ENCODE assay signal across 32 mouse cellular contexts in the genomic region with DNA sequence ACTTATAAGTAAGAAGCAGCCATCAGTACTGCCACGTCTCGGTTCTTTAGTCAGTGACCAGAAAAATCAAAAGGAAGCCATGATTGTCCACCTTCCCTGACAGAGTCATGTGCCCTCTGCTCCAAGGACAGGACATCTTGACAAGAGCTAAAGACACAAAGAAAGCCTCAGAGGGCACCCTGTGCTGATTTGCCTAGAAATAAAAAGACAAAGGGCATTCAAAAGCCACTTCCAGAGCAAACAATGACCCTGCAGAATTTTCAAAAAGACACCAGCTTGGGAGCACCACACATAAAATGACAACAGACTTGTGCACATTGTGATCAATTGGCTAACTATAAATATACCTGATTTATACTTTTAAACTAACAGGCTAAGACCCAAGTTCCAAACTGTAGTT. TPM values are rescaled to one million over a fixed set of nuclear protein-coding genes. Genes with fewer than 3 reads are reported as not detected.
"Had no signal": no experiment of that assay in that cellular context is flagged by ENCODE, and none has a peak within 500 bp of the region (broad histone marks: within the 10 kb centered on the region; RNA-seq: fewer than 3 reads in every experiment).

No protein-coding gene starts in this region.

- H3K4me2 ChIP-seq: kidney, embryonic 15.5 days; limb, embryonic 13.5 days; liver, embryonic 13.5 days; midbrain, embryonic 11.5 days; neural tube, embryonic 12.5 days; neural tube, embryonic 15.5 days had no signal

- H3K27ac ChIP-seq: kidney, embryonic 15.5 days; layer of hippocampus, adult 2 months; limb, embryonic 10.5 days; limb, embryonic 13.5 days; liver, embryonic 13.5 days; neural tube, embryonic 12.5 days; neural tube, embryonic 15.5 days; stomach, postnatal 0 days had no signal

- H3K9me3 ChIP-seq: kidney, embryonic 15.5 days; limb, embryonic 10.5 days; limb, embryonic 13.5 days; liver, embryonic 13.5 days; neural tube, embryonic 12.5 days; neural tube, embryonic 15.5 days had no signal

- H3K9ac ChIP-seq: kidney, embryonic 15.5 days; limb, embryonic 13.5 days; liver, embryonic 13.5 days; neural tube, embryonic 12.5 days; neural tube, embryonic 15.5 days had no signal

- DNase-seq: kidney, adult 8-10 months; kidney, postnatal 14 days; layer of hippocampus, adult 9-11 months; liver, embryonic 13.5 days; lung, adult 2 months; lung, postnatal 14 days; lung, postnatal 4 days; midbrain, embryonic 14.5 days; right cerebral cortex, adult 18-20 months; right cerebral cortex, postnatal 14 days; right cerebral cortex, postnatal 4 days; thymus, adult 18-20 months; thymus, postnatal 36 days had no signal

- H3K27me3 ChIP-seq: kidney, embryonic 15.5 days; limb, embryonic 13.5 days; liver, embryonic 13.5 days; neural tube, embryonic 12.5 days; neural tube, embryonic 15.5 days had no signal

- H3K4me1 ChIP-seq: kidney, embryonic 15.5 days; limb, embryonic 13.5 days; liver, embryonic 13.5 days; neural tube, embryonic 12.5 days; neural tube, embryonic 15.5 days had no signal

- H3K4me3 ChIP-seq: kidney, embryonic 15.5 days; layer of hippocampus, adult 2 months; limb, embryonic 10.5 days; limb, embryonic 13.5 days; liver, embryonic 13.5 days; neural tube, embryonic 12.5 days; neural tube, embryonic 15.5 days had no signal

RNA-seq across cellular contexts. Expression of a gene that starts 25.5 kb away (rescaled TPM):
- total RNA-seq: layer of hippocampus, adult 2 months; layer of hippocampus, postnatal 25 days; left cerebral cortex, postnatal 25 days; megakaryocyte progenitor cell, adult 5-6 weeks; megakaryocyte-erythroid progenitor cell, adult 5-6 weeks had no signal
- polyA plus RNA-seq: kidney, embryonic 15.5 days; limb, embryonic 10.5 days; limb, embryonic 13.5 days; liver, adult 2 months; liver, embryonic 13.5 days; liver, embryonic 16.5 days; lung, embryonic 16.5 days; midbrain, embryonic 14.5 days; stomach, embryonic 14.5 days; stomach, postnatal 0 days had no signal

RNA-seq across cellular contexts. Expression of a gene that starts 32.6 kb away (rescaled TPM):
- total RNA-seq: layer of hippocampus, adult 2 months; layer of hippocampus, postnatal 25 days; left cerebral cortex, adult 18-20 months; left cerebral cortex, postnatal 25 days; liver, adult 2 months; megakaryocyte progenitor cell, adult 5-6 weeks; megakaryocyte-erythroid progenitor cell, adult 5-6 weeks had no signal
- polyA plus RNA-seq: kidney, embryonic 15.5 days; large intestine, adult 2 months; limb, embryonic 10.5 days; limb, embryonic 13.5 days; liver, adult 2 months; liver, embryonic 13.5 days; liver, embryonic 16.5 days; lung, adult 2 months; lung, embryonic 16.5 days; midbrain, embryonic 11.5 days; midbrain, embryonic 14.5 days; neural tube, embryonic 12.5 days; neural tube, embryonic 15.5 days; stomach, embryonic 14.5 days; stomach, postnatal 0 days; urinary bladder, adult 2 months had no signal
